Mouse (Mus musculus) heart, adult 2 months (tissue): ENCODE results near the gene Hip1r.

Source experiments
- CTCF ChIP-seq: fragments of 200-600 bp; IDR thresholded peaks from 2 replicates; pipeline ENCODE4 v1.8.1; 2022; ENCODE audit warnings: antibody characterized with exemption, mild to moderate bottlenecking, moderate library complexity
- POLR2A ChIP-seq: fragments of 200-500 bp; IDR thresholded peaks from 2 replicates; pipeline ENCODE4 v1.6.1; 2011; ENCODE audit warnings: mild to moderate bottlenecking, low read depth, low read length, control low read depth; ENCODE audit not compliant: insufficient read depth

- TF ChIP-seq CTCF (no peak), POLR2A (no peak)
Measured at GRCm38 (mm10) chr5:123957213-123957612, 16.2 kb upstream of the Hip1r start.
